Mouse (Mus musculus) layer of hippocampus, adult 18-20 months (tissue): Measurements from ENCODE around the gene Tfap4. TPM values are rescaled to one million over a fixed set of nuclear protein-coding genes. Genes with fewer than 3 reads are reported as not detected.
"Not testable (repeated sequence)": the region's sequence is repeated elsewhere in the genome, so short reads cannot be mapped to it uniquely, and the experiment has no call there.

ENCODE experiments used
- DNase-seq, 2 experiments: peaks; one replicate each; pipeline ENCODE4 v3.0.0; 2022; ENCODE audit warnings: low spot score in 2 of 2
- total RNA-seq, 2 experiments: library from RNA; stranded (reverse); gene quantifications; 2 replicates each; pipeline ENCODE4 v1.2.3; 2021

Gene Tfap4
- total RNA-seq, 2 experiments from 2014 or later, result 5.3 TPM

- DNase-seq, result no peak
These were observed 2.6 kb downstream of the Tfap4 start for GRCm38 (mm10) chr16:4557085-4557484.

GRCm38 (mm10) chr16:4555555-4555954 lies 4.1 kb downstream of the Tfap4 start:
- no peak for DNase-seq

- no peak for DNase-seq
These were observed 6.7 kb downstream of the Tfap4 start for GRCm38 (mm10) chr16:4552829-4553550.

- DNase-seq, result no peak
These were observed 7.8 kb downstream of the Tfap4 start for GRCm38 (mm10) chr16:4551885-4552284.

- DNase-seq, result peak in 1 of 2 experiments; percentile 73
These were observed 8.6 kb downstream of the Tfap4 start for GRCm38 (mm10) chr16:4551056-4551455.

GRCm38 (mm10) chr16:4548953-4549688 lies 10.5 kb downstream of the Tfap4 start:
- no peak for DNase-seq

GRCm38 (mm10) chr16:4547611-4548010 lies 12.0 kb downstream of the Tfap4 start:
- DNase-seq, result no peak

GRCm38 (mm10) chr16:4546838-4547237 lies 12.8 kb downstream of the Tfap4 start:
- no peak for DNase-seq

- no peak for DNase-seq
These were observed 14.8 kb downstream of the Tfap4 start for GRCm38 (mm10) chr16:4544845-4545244.

- DNase-seq, result no peak
These were observed 16.4 kb downstream of the Tfap4 start for GRCm38 (mm10) chr16:4543266-4543665.

- DNase-seq, result no peak
These were observed 17.3 kb downstream of the Tfap4 start for GRCm38 (mm10) chr16:4542236-4542774.

GRCm38 (mm10) chr16:4541501-4542198 lies 18.0 kb downstream of the Tfap4 start, which contains the start of gene Srl:
Gene Srl (minus strand): TSS chr16:4541816.
- peak; percentile 99 to 100 for DNase-seq

- no peak for DNase-seq
These were observed 18.6 kb downstream of the Tfap4 start for GRCm38 (mm10) chr16:4541033-4541432.

- DNase-seq, result no peak
These were observed 19.4 kb downstream of the Tfap4 start for GRCm38 (mm10) chr16:4540064-4540775.

GRCm38 (mm10) chr16:4539521-4539920 lies 20.1 kb downstream of the Tfap4 start:
- DNase-seq, result no peak

GRCm38 (mm10) chr16:4537616-4538358 lies 21.9 kb downstream of the Tfap4 start:
- no peak for DNase-seq

- not testable (repeated sequence) for DNase-seq
These were observed 32.3 kb downstream of the Tfap4 start for GRCm38 (mm10) chr16:4527373-4527772.

GRCm38 (mm10) chr16:4523313-4524004 lies 36.2 kb downstream of the Tfap4 start:
- DNase-seq, result no peak

GRCm38 (mm10) chr16:4522879-4523278 lies 36.8 kb downstream of the Tfap4 start:
- DNase-seq, result peak; percentile 7 to 32
